16 mouse cellular contexts compared by ENCODE assay signal in genomic region chr11:107900470-107900869, GRCm38 (mm10). TPM values are rescaled to one million over a fixed set of nuclear protein-coding genes. Genes with fewer than 3 reads are reported as not detected.
DNase-seq lines count a peak whose midpoint lies in the region; TF ChIP-seq lines count a peak whose summit lies in the region.
"Had no signal": no experiment of that assay in that cellular context is flagged by ENCODE, and none has a peak within 500 bp of the region (broad histone marks: within the 10 kb centered on the region; RNA-seq: fewer than 3 reads in every experiment).

No protein-coding gene starts in this region.

- no peak overlapping the region for H3K27ac ChIP-seq in layer of hippocampus, adult 2 months
- H3K27ac ChIP-seq: embryonic facial prominence, embryonic 15.5 days; limb, embryonic 15.5 days; macrophage had no signal

- DNase-seq in layer of hippocampus, adult 2 months (ENCODE audit: low spot score in 2 of 2) = no peak
- no peak for DNase-seq in layer of hippocampus, postnatal 25 days (ENCODE audit: extremely low spot score in 1 of 2, low spot score in 1 of 2)
- DNase-seq in A20 (ENCODE audit: low read depth, low spot score) = peak; percentile 8
- peak; percentile 55 for DNase-seq in embryo, embryonic 10.5 days (ENCODE audit: low spot score)
- DNase-seq in layer of hippocampus, adult 9-10 months (ENCODE audit: low spot score) = no peak
- no peak for DNase-seq in urinary bladder, adult 18-20 months (ENCODE audit: low spot score in 2 of 2)
- DNase-seq: adrenal gland, postnatal 36 days; cerebellum, adult 18-20 months; heart, adult 11 months; heart, postnatal 14 days; kidney, adult 9 months had no signal

- H3K4me1 ChIP-seq in E14TG2a.4 (replicated peaks; ENCODE audit: low read depth, low read length) = no peaks in the 10 kb centered on the region
- H3K4me1 ChIP-seq: embryonic facial prominence, embryonic 15.5 days; limb, embryonic 15.5 days had no signal

- peak; percentile 50 for TF ChIP-seq CTCF in layer of hippocampus, adult 2 months (conservative IDR thresholded peaks at IDR 0.05)
- TF ChIP-seq CTCF in E14TG2a.4 (conservative IDR thresholded peaks at IDR 0.05; ENCODE audit: low read length) = peak; percentile 70

- no peaks in the 10 kb centered on the region for H3K36me3 ChIP-seq in E14TG2a.4 (ENCODE audit: insufficient read depth, low read length)
- H3K36me3 ChIP-seq: embryonic facial prominence, embryonic 15.5 days; limb, embryonic 15.5 days had no signal

- H3K4me3 ChIP-seq in layer of hippocampus, adult 2 months = no peak overlapping the region
- H3K4me3 ChIP-seq in E14TG2a.4 (replicated peaks; ENCODE audit: low read length) = no peak overlapping the region
- H3K4me3 ChIP-seq: embryonic facial prominence, embryonic 15.5 days; limb, embryonic 15.5 days had no signal

- H3K9me3 ChIP-seq in E14TG2a.4 (ENCODE audit: low read length) = no peaks in the 10 kb centered on the region
- H3K9me3 ChIP-seq: embryonic facial prominence, embryonic 15.5 days; limb, embryonic 15.5 days had no signal

- peaks cover 24% of the 10 kb centered on the region for H3K27me3 ChIP-seq in E14TG2a.4 (ENCODE audit: insufficient read depth, low read length)
- H3K27me3 ChIP-seq: embryonic facial prominence, embryonic 15.5 days; limb, embryonic 15.5 days had no signal

RNA-seq across cellular contexts. Expression of gene Cacng5, which starts 14.4 kb away (rescaled TPM):
- total RNA-seq in layer of hippocampus, adult 2 months (2021) = 10 to 100 TPM; 15.9 to 16.1 TPM
- total RNA-seq in layer of hippocampus, postnatal 25 days (2021) = 10 to 100 TPM; 15.1 to 15.5 TPM
- total RNA-seq: monocyte, adult 5-6 weeks had no signal

Comparison
In these comparisons a context has a peak if more than half of its experiments do, and no peak if none do; other contexts are left out.
1. DNase-seq: peak in A20 (single experiment) and embryo, embryonic 10.5 days (single experiment); none in layer of hippocampus, adult 2 months (0 of 2), layer of hippocampus, postnatal 25 days (0 of 2), layer of hippocampus, adult 9-10 months (single experiment) and urinary bladder, adult 18-20 months (0 of 2).